Mouse (Mus musculus): ENCODE data around the gene Ccdc175. TPM values are rescaled to one million over a fixed set of nuclear protein-coding genes. Genes with fewer than 3 reads are reported as not detected.
A peak's percentile ranks its signal among the peaks of the same experiment; 100 is the strongest.

Gene Ccdc175
- total and polyA plus RNA-seq, 3 experiments, result not detected

DNA sequence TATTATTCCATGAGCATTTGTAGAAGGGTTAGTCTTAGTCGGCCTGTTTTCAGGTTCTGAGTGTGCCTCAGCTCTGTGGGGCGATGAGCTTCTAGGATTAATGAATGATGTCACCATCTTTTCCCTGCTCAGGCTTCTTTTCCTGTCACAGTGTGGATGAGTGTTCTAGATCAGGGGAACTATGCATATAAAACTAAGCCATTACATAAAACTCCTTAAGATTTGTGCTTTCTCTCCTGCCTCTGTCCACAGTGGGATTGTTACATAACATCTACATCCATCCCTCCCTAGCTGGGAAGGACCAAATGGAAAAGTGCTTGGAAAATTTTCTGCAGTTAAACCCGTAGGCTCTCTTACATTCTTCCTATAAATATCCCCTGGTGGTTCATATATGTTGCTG lies 16.0 kb upstream of the Ccdc175 start:
- H3K36me3 ChIP-seq (replicated peaks in 1 of 2; ENCODE audit: control insufficient read depth in 1 of 2, insufficient read depth in 1 of 2, low read length in 1 of 2), result no peaks in the 10 kb centered on the region
- no peak for DNase-seq (ENCODE audit: extremely low read depth)
- no peak overlapping the region for H3K27ac ChIP-seq (ENCODE audit: insufficient read depth, low read depth)
- in situ Hi-C loops (cut with MboI; ENCODE audit: low pct_ligation_motif_present, low pct_unique_long_range_greater_than_20kb, low sequenced_read_pairs) (no loop called here), dilution Hi-C loops (cut with MboI; ENCODE audit: extremely low pct_ligation_motif_present, extremely low pct_unique_long_range_greater_than_20kb, low sequenced_read_pairs) (no loop called here)
- H3K4me3 ChIP-seq (replicated peaks in 1 of 3; ENCODE audit: low read depth in 2 of 3, low read length in 2 of 3, poor library complexity in 1 of 3), result no peak overlapping the region
- H3K4me2 ChIP-seq (ENCODE audit: insufficient read depth, low read depth, poor library complexity, severe bottlenecking), result no peak overlapping the region
- H3K9ac ChIP-seq (ENCODE audit: insufficient read depth, low read depth), result no peak overlapping the region
- no peaks in the 10 kb centered on the region for H3K27me3 ChIP-seq (replicated peaks)
- no peaks in the 10 kb centered on the region for H3K79me2 ChIP-seq (replicated peaks; ENCODE audit: control insufficient read depth, extremely low read depth, insufficient read depth, poor library complexity, severe bottlenecking)
- H3K9me3 ChIP-seq (replicated peaks; ENCODE audit: low read length), result no peaks in the 10 kb centered on the region
- peaks cover 12 to 16% of the 10 kb centered on the region in 2 experiments for H3K4me1 ChIP-seq (ENCODE audit: control insufficient read depth in 1 of 2, insufficient read depth in 2 of 2)
- TF ChIP-seq TCF12 (IDR thresholded peaks at IDR 0.05; ENCODE audit: low read depth, low read length), result no peak
- no peak for TF ChIP-seq MXI1 (IDR thresholded peaks at IDR 0.05; ENCODE audit: low read depth, low read length)
- TF ChIP-seq MAFK (IDR thresholded peaks at IDR 0.05; ENCODE audit: insufficient replicate concordance, low read length), result no peak
- no peak for TF ChIP-seq NRF1 (IDR thresholded peaks at IDR 0.05; ENCODE audit: low read depth, low read length)
- no peak for TF ChIP-seq BHLHE40 (IDR thresholded peaks at IDR 0.05; ENCODE audit: low read depth, low read length)
- TF ChIP-seq POLR2A (IDR thresholded peaks at IDR 0.05; ENCODE audit: low read depth, low read length), result no peak
- TF ChIP-seq ZNF384 (IDR thresholded peaks at IDR 0.05; ENCODE audit: low read depth, low read length), result no peak
- TF ChIP-seq ELF1 (IDR thresholded peaks at IDR 0.05; ENCODE audit: low read depth, low read length), result no peak
- TF ChIP-seq JUN (IDR thresholded peaks at IDR 0.05; ENCODE audit: insufficient read depth, low read depth, low read length), result no peak
- no peak for TF ChIP-seq USF1 (IDR thresholded peaks at IDR 0.05; ENCODE audit: low read depth, low read length)
- no peak for TF ChIP-seq MAZ (IDR thresholded peaks at IDR 0.05; ENCODE audit: low read depth, low read length)
- no peak for TF ChIP-seq SMC3 (IDR thresholded peaks at IDR 0.05; ENCODE audit: low read depth, low read length)
- TF ChIP-seq UBTF (IDR thresholded peaks at IDR 0.05; ENCODE audit: low read depth, low read length), result no peak

GRCm38 (mm10) chr12:72197925-72198486 lies 13.2 kb upstream of the Ccdc175 start:
- dilution Hi-C loops (cut with MboI; ENCODE audit: extremely low pct_ligation_motif_present, extremely low pct_unique_long_range_greater_than_20kb, low sequenced_read_pairs) (no loop called here), in situ Hi-C loops (cut with MboI; ENCODE audit: low pct_ligation_motif_present, low pct_unique_long_range_greater_than_20kb, low sequenced_read_pairs) (no loop called here)
- Histone ChIP-seq H3K4me2 (ENCODE audit: insufficient read depth, low read depth, poor library complexity, severe bottlenecking) (no peak overlapping the region), H3K27ac (ENCODE audit: insufficient read depth, low read depth) (no peak overlapping the region), H3K36me3 (replicated peaks in 1 of 2; ENCODE audit: control insufficient read depth in 1 of 2, insufficient read depth in 1 of 2, low read length in 1 of 2) (no peaks in the 10 kb centered on the region), H3K9me3 (replicated peaks; ENCODE audit: low read length) (no peaks in the 10 kb centered on the region), H3K4me1 (ENCODE audit: control insufficient read depth in 1 of 2, insufficient read depth in 2 of 2) (peaks cover 12 to 16% of the 10 kb centered on the region in 2 experiments), H3K79me2 (replicated peaks; ENCODE audit: control insufficient read depth, extremely low read depth, insufficient read depth, poor library complexity, severe bottlenecking) (no peaks in the 10 kb centered on the region), H3K27me3 (replicated peaks) (no peaks in the 10 kb centered on the region), H3K9ac (ENCODE audit: insufficient read depth, low read depth) (no peak overlapping the region), H3K4me3 (replicated peaks in 1 of 3; ENCODE audit: low read depth in 2 of 3, low read length in 2 of 3, poor library complexity in 1 of 3) (no peak overlapping the region)
- peak; percentile 71 for DNase-seq (ENCODE audit: extremely low read depth)
- TF ChIP-seq ELF1 (IDR thresholded peaks at IDR 0.05; ENCODE audit: low read depth, low read length) (0 out of 2 replicates have a peak, but pooled peaks have one; percentile 11), ZNF384 (IDR thresholded peaks at IDR 0.05; ENCODE audit: low read depth, low read length) (no peak), E2F4 (IDR thresholded peaks at IDR 0.05; ENCODE audit: insufficient replicate concordance, low read depth, low read length) (no peak), NRF1 (IDR thresholded peaks at IDR 0.05; ENCODE audit: low read depth, low read length) (no peak)

Measured in CH12.LX (cell line).